Mouse (Mus musculus) frontal cortex, adult (tissue): ENCODE results near the gene Topors.
"Not testable (repeated sequence)": the region's sequence is repeated elsewhere in the genome, so short reads cannot be mapped to it uniquely, and the experiment has no call there.

Experiments
- ATAC-seq: cut with Nextera tagmentation; 2 replicates; pipeline ENCODE4 v1.9.2; 2017; ENCODE audit warnings: mild to moderate bottlenecking, moderate library complexity, mixed read lengths; ENCODE audit not compliant: low TSS enrichment

Gene Topors

GRCm38 (mm10) chr4:40269430-40270032 is at the start of gene Topors, which contains the start of gene Smim27:
Gene Topors (minus strand): TSS chr4:40269850.
Gene Smim27 (plus strand): TSS chr4:40269579.
- ATAC-seq: peak; percentile 90

GRCm38 (mm10) chr4:40317404-40317803 is 47.8 kb upstream of the Topors start:
- no peak for ATAC-seq

GRCm38 (mm10) chr4:40313026-40313425 is 43.4 kb upstream of the Topors start:
- ATAC-seq: no peak

GRCm38 (mm10) chr4:40312213-40312612 is 42.6 kb upstream of the Topors start:
- no peak for ATAC-seq

- ATAC-seq: peak; percentile 62
Measured at GRCm38 (mm10) chr4:40310796-40311383, 41.2 kb upstream of the Topors start.

- no peak for ATAC-seq
Measured at GRCm38 (mm10) chr4:40309682-40310081, 40.0 kb upstream of the Topors start.

GRCm38 (mm10) chr4:40302445-40303125 is 32.9 kb upstream of the Topors start:
- no peak for ATAC-seq

GRCm38 (mm10) chr4:40301076-40301789 is 31.6 kb upstream of the Topors start:
- ATAC-seq: peak; percentile 92

- no peak for ATAC-seq
Measured at GRCm38 (mm10) chr4:40299169-40299568, 29.5 kb upstream of the Topors start.

- ATAC-seq: not testable (repeated sequence)
Measured at GRCm38 (mm10) chr4:40291511-40291910, 21.9 kb upstream of the Topors start.

- no peak for ATAC-seq
Measured at GRCm38 (mm10) chr4:40289046-40289445, 19.4 kb upstream of the Topors start.

- ATAC-seq: no peak
Measured at GRCm38 (mm10) chr4:40287415-40287814, 17.8 kb upstream of the Topors start.

GRCm38 (mm10) chr4:40285582-40285981 is 15.9 kb upstream of the Topors start:
- peak; percentile 81 for ATAC-seq

- ATAC-seq: peak; percentile 95
Measured at GRCm38 (mm10) chr4:40279276-40279900, 9.7 kb upstream of the Topors start, which contains the start of gene Ndufb6. Gene Ndufb6 (minus strand): TSS chr4:40279421.

- ATAC-seq: no peak; the same call in 1 of the 2 replicates
Measured at GRCm38 (mm10) chr4:40278880-40279275, 9.2 kb upstream of the Topors start.

GRCm38 (mm10) chr4:40268835-40269234 is 815 bp downstream of the Topors start:
- peak; percentile 7; the same call in 1 of the 2 replicates for ATAC-seq

GRCm38 (mm10) chr4:40268204-40268813 is 1.3 kb downstream of the Topors start:
- ATAC-seq: peak; percentile 76

GRCm38 (mm10) chr4:40267681-40268080 is 2.0 kb downstream of the Topors start:
- ATAC-seq: peak; percentile 5

GRCm38 (mm10) chr4:40264321-40264720 is 5.3 kb downstream of the Topors start:
- no peak for ATAC-seq

GRCm38 (mm10) chr4:40254385-40255103 is 15.1 kb downstream of the Topors start:
- ATAC-seq: peak; percentile 57

GRCm38 (mm10) chr4:40253766-40254165 is 15.9 kb downstream of the Topors start:
- ATAC-seq: no peak
